Mouse (Mus musculus) lung, adult 2 months (tissue): ENCODE measurements at regions not wholly inside any gene's neighbourhood (a gene's known extent, or its start where the extent isn't known, plus 50 kb on each side); places are given as distances from the start of the nearest gene placed in this dataset.

ENCODE experiments used
- DNase-seq: peaks from one replicate; pipeline ENCODE4 v3.0.0; 2022
- H3K4me1 ChIP-seq: fragments of 200-500 bp; 2 replicates; pipeline ENCODE4 v1.6.1; 2011; ENCODE audit warnings: low read length; ENCODE audit not compliant: control insufficient read depth, insufficient read depth
- H3K4me3 ChIP-seq: fragments of 200-500 bp; replicated peaks from 2 replicates; pipeline ENCODE3; 2011; ENCODE audit warnings: low read depth, mild to moderate bottlenecking, control low read depth, low read length; ENCODE audit errors: extremely low read depth
- CTCF ChIP-seq: fragments of 200-500 bp; IDR thresholded peaks from 2 replicates; pipeline ENCODE4 v1.5.1; 2011; ENCODE audit warnings: mild to moderate bottlenecking, low read length, control low read depth; ENCODE audit not compliant: insufficient read depth
- POLR2A ChIP-seq: fragments of 200-500 bp; IDR thresholded peaks from 2 replicates; pipeline ENCODE4 v1.6.1; 2011; ENCODE audit warnings: low read depth, mild to moderate bottlenecking, control low read depth, low read length, borderline replicate concordance; ENCODE audit errors: extremely low read depth
- WGBS: fragments of 180-500 bp; shearing (Covaris S2); methylation state at CpG from one replicate; pipeline ENCODE4 v1.1.7; 2018; 5-methylcytosine and 5-hydroxymethylcytosine counted together

GRCm38 (mm10) chr13:114603341-114603740 lies 144.6 kb upstream of the Fst start:
- TF ChIP-seq POLR2A, result no peak
- no peak for TF ChIP-seq CTCF
- H3K4me1 ChIP-seq, result no peaks in the 10 kb centered on the region
- DNase-seq, result no peak
- WGBS, result 78% methylated on average over 13 of the region's 13 CpGs
- H3K4me3 ChIP-seq, result no peak overlapping the region

- no peak for TF ChIP-seq POLR2A
- TF ChIP-seq CTCF, result no peak
- 76% methylated on average over 11 of the region's 11 CpGs for WGBS
- no peak for DNase-seq
- H3K4me3 ChIP-seq, result no peak overlapping the region
- H3K4me1 ChIP-seq, result no peaks in the 10 kb centered on the region
Measured at GRCm38 (mm10) chr13:114604037-114604694, 145.4 kb upstream of the Fst start.

GRCm38 (mm10) chr13:114613909-114614308 lies 155.2 kb upstream of the Fst start:
- TF ChIP-seq CTCF (no peak), POLR2A (no peak)
- 92% methylated on average over 1 of the region's 1 CpGs for WGBS
- H3K4me3 ChIP-seq, result no peak overlapping the region
- H3K4me1 ChIP-seq, result no peaks in the 10 kb centered on the region
- no peak for DNase-seq

GRCm38 (mm10) chr13:114619416-114619815 lies 160.7 kb upstream of the Fst start:
- Histone ChIP-seq H3K4me3 (no peak overlapping the region), H3K4me1 (no peaks in the 10 kb centered on the region)
- WGBS, result 81% methylated on average over 4 of the region's 4 CpGs
- DNase-seq, result no peak
- TF ChIP-seq POLR2A (no peak), CTCF (no peak)

GRCm38 (mm10) chr13:114636731-114637130 lies 178.0 kb upstream of the Fst start:
- H3K4me3 ChIP-seq, result no peak overlapping the region
- DNase-seq, result no peak
- 43% methylated on average over 4 of the region's 4 CpGs for WGBS

GRCm38 (mm10) chr13:114639531-114639930 lies 178.5 kb upstream of the Mocs2 start:
- H3K4me3 ChIP-seq, result no peak overlapping the region
- H3K4me1 ChIP-seq, result no peaks in the 10 kb centered on the region
- WGBS, result 89% methylated on average over 2 of the region's 2 CpGs
- TF ChIP-seq CTCF (no peak), POLR2A (no peak)
- DNase-seq, result no peak

More at GRCm38 (mm10) chr13:114636731-114637130, 178.0 kb upstream of the Fst start:
- no peak for TF ChIP-seq POLR2A
- no peak for TF ChIP-seq CTCF
- H3K4me1 ChIP-seq, result no peaks in the 10 kb centered on the region

- H3K4me1 ChIP-seq, result no peaks in the 10 kb centered on the region
- no peak overlapping the region for H3K4me3 ChIP-seq
- TF ChIP-seq CTCF, result no peak
- TF ChIP-seq POLR2A, result no peak
- 65% methylated on average over 9 of the region's 9 CpGs for WGBS
- DNase-seq, result no peak
Measured at GRCm38 (mm10) chr13:114641688-114642390, 176.2 kb upstream of the Mocs2 start.

- TF ChIP-seq CTCF, result no peak
- TF ChIP-seq POLR2A, result no peak
- DNase-seq, result no peak
- Histone ChIP-seq H3K4me3 (no peak overlapping the region), H3K4me1 (no peaks in the 10 kb centered on the region)
- 83% methylated on average over 3 of the region's 3 CpGs for WGBS
Measured at GRCm38 (mm10) chr13:114642901-114643491, 175.0 kb upstream of the Mocs2 start.

- no peak for TF ChIP-seq POLR2A
- no peak for TF ChIP-seq CTCF
- WGBS, result 67% methylated on average over 11 of the region's 11 CpGs
- Histone ChIP-seq H3K4me3 (no peak overlapping the region), H3K4me1 (no peaks in the 10 kb centered on the region)
- DNase-seq, result no peak
Measured at GRCm38 (mm10) chr13:114643521-114643920, 174.5 kb upstream of the Mocs2 start.

- no peaks in the 10 kb centered on the region for H3K4me1 ChIP-seq
- no peak for TF ChIP-seq CTCF
- TF ChIP-seq POLR2A, result no peak
- DNase-seq, result no peak
Measured at GRCm38 (mm10) chr13:114654267-114654666, 163.8 kb upstream of the Mocs2 start.

More at GRCm38 (mm10) chr13:114654267-114654666, 163.8 kb upstream of the Mocs2 start:
- WGBS, result 67% methylated on average over 7 of the region's 7 CpGs
- H3K4me3 ChIP-seq, result no peak overlapping the region
